8 mouse cellular contexts compared by ENCODE assay signal in the genomic region with DNA sequence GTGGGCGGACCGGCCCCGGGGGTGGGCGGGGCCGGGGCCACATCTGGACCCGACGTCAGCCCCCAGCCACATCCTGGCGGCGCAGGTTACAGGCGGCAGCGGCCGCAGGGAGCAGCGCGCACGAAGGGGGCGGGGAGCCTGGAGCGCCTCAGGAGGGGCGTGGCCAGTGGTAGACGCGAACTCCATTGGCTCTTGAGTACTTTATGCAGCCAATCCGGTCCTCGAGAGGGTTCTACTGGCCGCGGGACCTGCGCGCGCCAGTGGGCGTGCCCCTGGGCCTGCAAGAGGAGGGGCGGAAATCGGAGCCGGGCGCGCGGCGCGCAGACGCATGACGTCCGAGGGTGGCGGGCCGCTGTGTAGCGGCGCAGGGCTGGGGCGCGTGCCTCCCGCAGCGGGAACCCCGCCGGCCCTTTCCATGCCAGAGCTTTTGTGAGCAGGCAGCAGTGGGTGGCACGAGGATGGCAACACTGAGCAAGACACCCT. TPM values are rescaled to one million over a fixed set of nuclear protein-coding genes. Genes with fewer than 3 reads are reported as not detected.
A peak's percentile ranks its signal among the peaks of the same experiment; 100 is the strongest.
DNase-seq lines count a peak whose midpoint lies in the region; ATAC-seq and TF ChIP-seq lines count a peak whose summit lies in the region.

A gene (minus strand): TSS at position 2 of the 483 bp plus-strand sequence.

- peak within 1 kb of the TSS; percentile 78 for H3K4me3 ChIP-seq in embryonic facial prominence, embryonic 14.5 days (ENCODE audit: low read depth, low read length)
- H3K4me3 ChIP-seq in heart, adult 2 months, result peak within 1 kb of the TSS; percentile 82
- H3K4me3 ChIP-seq in limb, embryonic 13.5 days, result peak within 1 kb of the TSS; percentile 77
- H3K4me3 ChIP-seq in midbrain, embryonic 16.5 days (ENCODE audit: low read depth, low read length), result peak within 1 kb of the TSS; percentile 96

- TF ChIP-seq POLR2A in heart, adult 2 months (IDR thresholded peaks at IDR 0.05; ENCODE audit: insufficient read depth, low read depth, low read length), result peak; percentile 80

- H3K27ac ChIP-seq in embryonic facial prominence, embryonic 14.5 days (replicated peaks; ENCODE audit: low read depth, low read length), result peak within 1 kb of the TSS; percentile 98
- peak within 1 kb of the TSS; percentile 100 for H3K27ac ChIP-seq in heart, adult 2 months
- peak within 1 kb of the TSS; percentile 95 for H3K27ac ChIP-seq in limb, embryonic 13.5 days
- peak within 1 kb of the TSS; percentile 98 for H3K27ac ChIP-seq in midbrain, embryonic 16.5 days (ENCODE audit: low read length)

- TF ChIP-seq CTCF in heart, adult 2 months (IDR thresholded peaks at IDR 0.05), result no peak

- 7% methylated on average over 3 of the region's 50 CpGs for WGBS in embryonic facial prominence, embryonic 14.5 days
- whole genome bisulfite sequencing in heart, adult 2 months, result under 1% methylated on average over 50 of the region's 50 CpGs
- WGBS in limb, embryonic 13.5 days, result under 1% methylated on average over 47 of the region's 50 CpGs
- WGBS in midbrain, embryonic 16.5 days, result under 1% methylated on average over 50 of the region's 50 CpGs

- H3K79me2 ChIP-seq in heart, adult 2 months (replicated peaks; ENCODE audit: control insufficient read depth, insufficient read depth, low read length), result no peaks in the 10 kb centered on the region

- H3K9ac ChIP-seq in embryonic facial prominence, embryonic 14.5 days (ENCODE audit: low read depth, low read length), result peak within 1 kb of the TSS; percentile 87
- H3K9ac ChIP-seq in heart, adult 2 months (ENCODE audit: low read depth, low read length), result peak within 1 kb of the TSS; percentile 96
- peak within 1 kb of the TSS; percentile 87 for H3K9ac ChIP-seq in limb, embryonic 13.5 days
- peak within 1 kb of the TSS; percentile 98 for H3K9ac ChIP-seq in midbrain, embryonic 16.5 days (ENCODE audit: low read depth, low read length)

- TF ChIP-seq EP300 in heart, adult 2 months (IDR thresholded peaks at IDR 0.05; ENCODE audit: insufficient read depth, low read depth, low read length), result no peak

- H3K4me2 ChIP-seq in embryonic facial prominence, embryonic 14.5 days (ENCODE audit: low read depth, low read length), result peak within 1 kb of the TSS; percentile 96
- H3K4me2 ChIP-seq in limb, embryonic 13.5 days (replicated peaks), result peak within 1 kb of the TSS; percentile 90
- peak within 1 kb of the TSS; percentile 90 for H3K4me2 ChIP-seq in midbrain, embryonic 16.5 days (ENCODE audit: low read length)

- DNase-seq in 3134 (ENCODE audit: extremely low read depth, insufficient read length, low spot score), result peak; percentile 100
- DNase-seq in adrenal gland, postnatal 4 days (ENCODE audit: low spot score in 2 of 2), result peak; percentile 92 to 95
- peak; percentile 100 for DNase-seq in embryonic facial prominence, embryonic 14.5 days (ENCODE audit: low spot score)
- DNase-seq in heart, adult 2 months, result peak; percentile 97 to 99
- peak; percentile 97 to 99 for DNase-seq in kidney, adult 8-10 months
- DNase-seq in spleen, postnatal 10 days (ENCODE audit: low spot score in 2 of 2), result peak; percentile 97 to 98

- ATAC-seq in embryonic facial prominence, embryonic 14.5 days (ENCODE audit: low read depth), result peak; percentile 94
- ATAC-seq in limb, embryonic 13.5 days (ENCODE audit: low FRiP score, low read depth), result peak; percentile 94
- peak; percentile 95 for ATAC-seq in midbrain, embryonic 16.5 days

- H3K4me1 ChIP-seq in embryonic facial prominence, embryonic 14.5 days (ENCODE audit: control insufficient read depth, insufficient read depth, low read length), result peaks cover 9% of the 10 kb centered on the region
- peaks cover 9% of the 10 kb centered on the region for H3K4me1 ChIP-seq in heart, adult 2 months (ENCODE audit: control insufficient read depth, insufficient read depth, low read length)
- peaks cover 22% of the 10 kb centered on the region for H3K4me1 ChIP-seq in limb, embryonic 13.5 days
- H3K4me1 ChIP-seq in midbrain, embryonic 16.5 days (ENCODE audit: control insufficient read depth, insufficient read depth, low read length), result peaks cover 24% of the 10 kb centered on the region

- intact Hi-C loops in heart, adult 2 months (cut with DNase I), result loop anchor here (5.0 to 10.0 kb wide), 2 partner anchors 216 to 348 kb away; a partner anchor contains a TSS

- H3K9me3 ChIP-seq in embryonic facial prominence, embryonic 14.5 days (ENCODE audit: control insufficient read depth, low read length), result no peaks in the 10 kb centered on the region
- no peaks in the 10 kb centered on the region for H3K9me3 ChIP-seq in limb, embryonic 13.5 days
- no peaks in the 10 kb centered on the region for H3K9me3 ChIP-seq in midbrain, embryonic 16.5 days (replicated peaks; ENCODE audit: control insufficient read depth, low read length, poor library complexity, severe bottlenecking)

- H3K36me3 ChIP-seq in embryonic facial prominence, embryonic 14.5 days (ENCODE audit: control insufficient read depth, insufficient read depth, low read length), result no peaks in the 10 kb centered on the region
- no peaks in the 10 kb centered on the region for H3K36me3 ChIP-seq in heart, adult 2 months (ENCODE audit: control insufficient read depth, insufficient read depth, low read length)
- no peaks in the 10 kb centered on the region for H3K36me3 ChIP-seq in limb, embryonic 13.5 days
- H3K36me3 ChIP-seq in midbrain, embryonic 16.5 days (ENCODE audit: control insufficient read depth, insufficient read depth, low read length), result no peaks in the 10 kb centered on the region

- no peaks in the 10 kb centered on the region for H3K27me3 ChIP-seq in embryonic facial prominence, embryonic 14.5 days (replicated peaks; ENCODE audit: control insufficient read depth, insufficient read depth, low read length)
- no peaks in the 10 kb centered on the region for H3K27me3 ChIP-seq in heart, adult 2 months (ENCODE audit: control insufficient read depth, insufficient read depth, low read length)
- H3K27me3 ChIP-seq in limb, embryonic 13.5 days, result no peaks in the 10 kb centered on the region
- H3K27me3 ChIP-seq in midbrain, embryonic 16.5 days (ENCODE audit: control insufficient read depth, insufficient read depth, low read depth, low read length), result no peaks in the 10 kb centered on the region

RNA-seq across cellular contexts. Expression of the gene that starts here (rescaled TPM):
- total RNA-seq in adrenal gland, postnatal 4 days (2021), result 10 to 100 TPM; 70.9 to 77.5 TPM
- polyA plus RNA-seq in embryonic facial prominence, embryonic 14.5 days (2014; fragmentation: Nextera tagmentation; extraction: Ambion mirVana), result 27.6 and 30.1 TPM in 2 replicates
- 10 to 100 TPM; 50.0 to 54.6 TPM for total RNA-seq in heart, adult 2 months (2021)
- polyA plus RNA-seq in heart, adult 2 months (2012; rRNA removed), result 21.6 and 24.6 TPM in 2 replicates
- 20.1 and 20.9 TPM in 2 replicates for polyA plus RNA-seq in limb, embryonic 13.5 days (2015; fragmentation: Nextera tagmentation; extraction: Ambion mirVana)
- 19.9 and 21.6 TPM in 2 replicates for polyA plus RNA-seq in midbrain, embryonic 16.5 days (2015; fragmentation: Nextera tagmentation; extraction: Ambion mirVana)

Comparison
In these comparisons a context has a peak if more than half of its experiments do, and no peak if none do; other contexts are left out.
1. Peak in every context shown above with its lines: DNase-seq, ATAC-seq, H3K4me3 ChIP-seq and H3K27ac ChIP-seq.